Mouse (Mus musculus) heart, adult 2 months (tissue): ENCODE measurements at regions not wholly inside any gene's neighbourhood (a gene's known extent, or its start where the extent isn't known, plus 50 kb on each side); places are given as distances from the start of the nearest gene placed in this dataset.

Source experiments
- DNase-seq, 2 experiments: peaks; one replicate each; pipeline ENCODE4 v3.0.0; 2021
- H3K27ac ChIP-seq: fragments of 200-600 bp; 2 replicates; pipeline ENCODE4 v1.8.1; 2022
- H3K27me3 ChIP-seq: fragments of 200-500 bp; 2 replicates; pipeline ENCODE4 v1.6.1; 2012; ENCODE audit warnings: mild to moderate bottlenecking, low read length, inconsistent platforms, mixed read lengths; ENCODE audit not compliant: control insufficient read depth, insufficient read depth
- H3K36me3 ChIP-seq: fragments of 200-500 bp; 2 replicates; pipeline ENCODE4 v1.6.1; 2012; ENCODE audit warnings: low read length, inconsistent platforms; ENCODE audit not compliant: control insufficient read depth, insufficient read depth
- H3K4me1 ChIP-seq: fragments of 200-500 bp; 2 replicates; pipeline ENCODE4 v1.6.1; 2011; ENCODE audit warnings: low read length; ENCODE audit not compliant: control insufficient read depth, insufficient read depth
- H3K4me3 ChIP-seq: fragments of 200-600 bp; 2 replicates; pipeline ENCODE4 v1.8.1; 2022
- H3K79me2 ChIP-seq: fragments of 200-500 bp; replicated peaks from 2 replicates; pipeline ENCODE4 v1.6.1; 2012; ENCODE audit warnings: mild to moderate bottlenecking, inconsistent platforms, low read length, moderate library complexity, mixed read lengths; ENCODE audit not compliant: control insufficient read depth, insufficient read depth
- H3K9ac ChIP-seq: fragments of 200-500 bp; 2 replicates; pipeline ENCODE4 v1.6.1; 2012; ENCODE audit warnings: low read depth, mild to moderate bottlenecking, control low read depth, inconsistent platforms, low read length, mixed read lengths
- CTCF ChIP-seq: fragments of 200-600 bp; IDR thresholded peaks from 2 replicates; pipeline ENCODE4 v1.8.1; 2022; ENCODE audit warnings: antibody characterized with exemption, mild to moderate bottlenecking, moderate library complexity
- EP300 ChIP-seq: fragments of 200-500 bp; IDR thresholded peaks from 2 replicates; pipeline ENCODE4 v1.6.1; 2011; ENCODE audit warnings: low read depth, low read length, control low read depth; ENCODE audit not compliant: insufficient read depth
- POLR2A ChIP-seq: fragments of 200-500 bp; IDR thresholded peaks from 2 replicates; pipeline ENCODE4 v1.6.1; 2011; ENCODE audit warnings: mild to moderate bottlenecking, low read depth, low read length, control low read depth; ENCODE audit not compliant: insufficient read depth
- WGBS: fragments of 180-500 bp; shearing (Covaris S2); methylation state at CpG from one replicate; pipeline ENCODE4 v1.1.7; 2018; 5-methylcytosine and 5-hydroxymethylcytosine counted together
- intact Hi-C: fragments of 180-260 bp; cut with DNase I; formaldehyde crosslinking; loops from one replicate; pipeline ENCODE4 v1.15.1; 2025

GRCm38 (mm10) chrX:163669886-163670285 is 91.2 kb downstream of the Rnf138rt1 start:
- no peak overlapping the region for H3K4me3 ChIP-seq
- peak; percentile 2 to 24 for DNase-seq
- intact Hi-C loops = no loop called here
- no peaks in the 10 kb centered on the region for H3K79me2 ChIP-seq
- no peaks in the 10 kb centered on the region for H3K27me3 ChIP-seq
- H3K27ac ChIP-seq = no peak overlapping the region
- TF ChIP-seq POLR2A (no peak), EP300 (no peak), CTCF (peak; percentile 67)
- 35% methylated on average over 1 of the region's 1 CpGs for WGBS
- no peaks in the 10 kb centered on the region for H3K4me1 ChIP-seq
- no peaks in the 10 kb centered on the region for H3K36me3 ChIP-seq
- H3K9ac ChIP-seq = no peak overlapping the region
